Mouse (Mus musculus): ENCODE measurements around the gene Trmt2a. TPM values are rescaled to one million over a fixed set of nuclear protein-coding genes. Genes with fewer than 3 reads are reported as not detected.

Gene Trmt2a
- total and polyA plus RNA-seq, 2 experiments = 14.6 to 19.4 TPM

GRCm38 (mm10) chr16:18227897-18228422 is 20.5 kb upstream of the Trmt2a start:
- Histone ChIP-seq H3K4me1 (ENCODE audit: control insufficient read depth, insufficient read depth, low read length) (no peaks in the 10 kb centered on the region), H3K36me3 (ENCODE audit: control insufficient read depth, insufficient read depth, low read length) (no peaks in the 10 kb centered on the region), H3K4me3 (ENCODE audit: insufficient read depth, low read depth, low read length) (no peak overlapping the region), H3K27ac (replicated peaks; ENCODE audit: insufficient read depth, low read depth, low read length) (no peak overlapping the region), H3K9ac (ENCODE audit: low read depth, low read length) (no peak overlapping the region), H3K79me2 (ENCODE audit: control insufficient read depth, insufficient read depth, low read length) (no peaks in the 10 kb centered on the region), H3K27me3 (ENCODE audit: control insufficient read depth, insufficient read depth, low read length) (no peaks in the 10 kb centered on the region)
- no peak for DNase-seq (ENCODE audit: extremely low read depth, low read depth, low spot score)
- no peak for TF ChIP-seq POLR2A (IDR thresholded peaks at IDR 0.05; ENCODE audit: extremely low read depth, insufficient read depth, low read length)
- no peak for TF ChIP-seq CTCF (IDR thresholded peaks at IDR 0.05; ENCODE audit: low read depth, low read length)
- 94% methylated on average over 20 of the region's 20 CpGs for WGBS

DNA sequence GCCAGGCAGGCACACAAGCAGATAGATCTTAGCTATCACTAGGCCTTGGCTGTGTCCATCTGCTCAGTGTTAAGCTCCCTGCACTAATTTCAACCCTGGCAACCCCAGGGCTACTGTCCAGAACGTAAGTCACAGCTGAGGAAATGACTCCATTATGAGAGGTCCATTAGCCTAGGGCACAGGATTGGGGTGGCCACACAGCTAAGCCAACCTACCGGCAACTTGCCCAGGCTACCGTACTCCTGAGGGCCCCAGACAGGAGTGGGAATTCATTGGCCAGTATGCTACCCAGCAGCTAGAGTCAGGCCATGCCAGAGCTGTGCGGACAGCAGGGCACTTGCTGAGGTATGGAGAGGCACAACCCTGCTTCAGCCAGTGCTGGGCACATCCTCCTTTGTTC is 19.6 kb upstream of the Trmt2a start:
- Histone ChIP-seq H3K4me3 (ENCODE audit: insufficient read depth, low read depth, low read length) (no peak overlapping the region), H3K27me3 (ENCODE audit: control insufficient read depth, insufficient read depth, low read length) (no peaks in the 10 kb centered on the region), H3K27ac (replicated peaks; ENCODE audit: insufficient read depth, low read depth, low read length) (no peak overlapping the region), H3K79me2 (ENCODE audit: control insufficient read depth, insufficient read depth, low read length) (no peaks in the 10 kb centered on the region), H3K9ac (ENCODE audit: low read depth, low read length) (no peak overlapping the region), H3K36me3 (ENCODE audit: control insufficient read depth, insufficient read depth, low read length) (no peaks in the 10 kb centered on the region), H3K4me1 (ENCODE audit: control insufficient read depth, insufficient read depth, low read length) (0 out of 2 replicates have a peak, but pooled peaks cover 1% of the 10 kb centered on the region)
- DNase-seq (ENCODE audit: extremely low read depth, low read depth, low spot score) = no peak
- WGBS = 94% methylated on average over 4 of the region's 4 CpGs
- no peak for TF ChIP-seq CTCF (IDR thresholded peaks at IDR 0.05; ENCODE audit: low read depth, low read length)
- TF ChIP-seq POLR2A (IDR thresholded peaks at IDR 0.05; ENCODE audit: extremely low read depth, insufficient read depth, low read length) = no peak

DNA sequence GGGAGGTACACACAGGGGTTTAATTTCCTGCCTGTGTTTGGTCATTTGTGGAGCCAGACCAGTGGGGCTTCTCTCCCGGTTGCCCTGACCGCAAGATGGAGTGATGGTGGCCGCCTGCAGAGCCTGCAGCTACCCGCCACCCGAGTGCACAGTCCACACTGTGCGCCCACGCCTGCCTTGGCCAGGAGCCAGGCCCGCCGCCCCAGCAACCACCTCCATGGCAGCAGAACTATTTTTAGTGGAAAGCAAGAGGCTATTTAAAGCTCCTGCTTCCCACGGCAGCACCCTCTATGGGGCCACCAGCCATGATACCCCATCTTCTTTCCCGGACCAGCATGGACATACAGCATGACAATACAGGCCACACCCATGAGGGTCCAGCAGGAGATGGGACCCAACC is 18.9 kb upstream of the Trmt2a start:
- WGBS = 31% methylated on average over 11 of the region's 11 CpGs
- H3K4me3 ChIP-seq (ENCODE audit: insufficient read depth, low read depth, low read length) = no peak overlapping the region

GRCm38 (mm10) chr16:18230617-18231016 is 17.9 kb upstream of the Trmt2a start:
- WGBS = 82% methylated on average over 6 of the region's 6 CpGs
- no peak overlapping the region for H3K4me3 ChIP-seq (ENCODE audit: insufficient read depth, low read depth, low read length)

More for the DNA sequence above, 18.9 kb upstream of the Trmt2a start:
- Histone ChIP-seq H3K27ac (replicated peaks; ENCODE audit: insufficient read depth, low read depth, low read length) (no peak overlapping the region), H3K27me3 (ENCODE audit: control insufficient read depth, insufficient read depth, low read length) (no peaks in the 10 kb centered on the region), H3K4me1 (ENCODE audit: control insufficient read depth, insufficient read depth, low read length) (peaks cover 9% of the 10 kb centered on the region; the same call in 1 of the 2 replicates), H3K9ac (ENCODE audit: low read depth, low read length) (no peak overlapping the region), H3K79me2 (ENCODE audit: control insufficient read depth, insufficient read depth, low read length) (no peaks in the 10 kb centered on the region), H3K36me3 (ENCODE audit: control insufficient read depth, insufficient read depth, low read length) (no peaks in the 10 kb centered on the region)
- DNase-seq (ENCODE audit: extremely low read depth, low read depth, low spot score) = no peak
- no peak for TF ChIP-seq POLR2A (IDR thresholded peaks at IDR 0.05; ENCODE audit: extremely low read depth, insufficient read depth, low read length)
- no peak for TF ChIP-seq CTCF (IDR thresholded peaks at IDR 0.05; ENCODE audit: low read depth, low read length)

GRCm38 (mm10) chr16:18231047-18231446 is 17.4 kb upstream of the Trmt2a start:
- H3K27me3 ChIP-seq (ENCODE audit: control insufficient read depth, insufficient read depth, low read length) = no peaks in the 10 kb centered on the region
- no peak overlapping the region for H3K27ac ChIP-seq (replicated peaks; ENCODE audit: insufficient read depth, low read depth, low read length)
- no peak overlapping the region for H3K4me3 ChIP-seq (ENCODE audit: insufficient read depth, low read depth, low read length)
- no peaks in the 10 kb centered on the region for H3K79me2 ChIP-seq (ENCODE audit: control insufficient read depth, insufficient read depth, low read length)
- no peak overlapping the region for H3K9ac ChIP-seq (ENCODE audit: low read depth, low read length)
- TF ChIP-seq POLR2A (IDR thresholded peaks at IDR 0.05; ENCODE audit: extremely low read depth, insufficient read depth, low read length) = no peak
- TF ChIP-seq CTCF (IDR thresholded peaks at IDR 0.05; ENCODE audit: low read depth, low read length) = no peak
- H3K36me3 ChIP-seq (ENCODE audit: control insufficient read depth, insufficient read depth, low read length) = no peaks in the 10 kb centered on the region
- H3K4me1 ChIP-seq (ENCODE audit: control insufficient read depth, insufficient read depth, low read length) = peaks cover 13% of the 10 kb centered on the region
- WGBS = 83% methylated on average over 3 of the region's 3 CpGs
- DNase-seq (ENCODE audit: extremely low read depth, low read depth, low spot score) = no peak

More at GRCm38 (mm10) chr16:18230617-18231016, 17.9 kb upstream of the Trmt2a start:
- no peaks in the 10 kb centered on the region for H3K79me2 ChIP-seq (ENCODE audit: control insufficient read depth, insufficient read depth, low read length)
- H3K36me3 ChIP-seq (ENCODE audit: control insufficient read depth, insufficient read depth, low read length) = no peaks in the 10 kb centered on the region
- no peak overlapping the region for H3K27ac ChIP-seq (replicated peaks; ENCODE audit: insufficient read depth, low read depth, low read length)
- no peak for DNase-seq (ENCODE audit: extremely low read depth, low read depth, low spot score)
- H3K4me1 ChIP-seq (ENCODE audit: control insufficient read depth, insufficient read depth, low read length) = peaks cover 9% of the 10 kb centered on the region; the same call in 1 of the 2 replicates
- no peaks in the 10 kb centered on the region for H3K27me3 ChIP-seq (ENCODE audit: control insufficient read depth, insufficient read depth, low read length)
- H3K9ac ChIP-seq (ENCODE audit: low read depth, low read length) = no peak overlapping the region
- no peak for TF ChIP-seq CTCF (IDR thresholded peaks at IDR 0.05; ENCODE audit: low read depth, low read length)
- TF ChIP-seq POLR2A (IDR thresholded peaks at IDR 0.05; ENCODE audit: extremely low read depth, insufficient read depth, low read length) = no peak

DNA sequence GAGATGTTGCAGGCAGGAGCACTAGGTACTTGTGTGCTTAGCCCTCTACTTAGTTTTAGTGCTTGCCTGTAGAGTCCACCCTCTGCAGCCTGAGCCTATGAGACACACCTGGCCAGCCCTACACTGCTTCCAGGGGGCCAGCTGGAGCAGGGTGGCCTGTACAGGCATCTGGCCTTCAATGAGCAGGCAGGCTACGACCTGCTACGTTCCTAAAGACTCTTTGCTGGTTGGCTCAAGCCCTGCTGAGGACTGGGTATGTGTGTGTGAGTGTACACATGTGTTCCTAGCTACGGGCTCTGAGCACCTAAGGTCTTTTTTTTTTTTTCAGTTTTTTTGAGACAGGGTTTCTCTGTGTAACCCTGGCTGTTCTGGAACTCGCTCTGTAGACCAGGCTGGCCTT is 17.0 kb upstream of the Trmt2a start:
- peaks cover 17% of the 10 kb centered on the region for H3K4me1 ChIP-seq (ENCODE audit: control insufficient read depth, insufficient read depth, low read length)

More for the DNA sequence above, 17.0 kb upstream of the Trmt2a start:
- Histone ChIP-seq H3K79me2 (ENCODE audit: control insufficient read depth, insufficient read depth, low read length) (no peaks in the 10 kb centered on the region), H3K27me3 (ENCODE audit: control insufficient read depth, insufficient read depth, low read length) (no peaks in the 10 kb centered on the region), H3K27ac (replicated peaks; ENCODE audit: insufficient read depth, low read depth, low read length) (no peak overlapping the region), H3K9ac (ENCODE audit: low read depth, low read length) (no peak overlapping the region), H3K4me3 (ENCODE audit: insufficient read depth, low read depth, low read length) (no peak overlapping the region), H3K36me3 (ENCODE audit: control insufficient read depth, insufficient read depth, low read length) (no peaks in the 10 kb centered on the region)
- no peak for DNase-seq (ENCODE audit: extremely low read depth, low read depth, low spot score)
- no peak for TF ChIP-seq POLR2A (IDR thresholded peaks at IDR 0.05; ENCODE audit: extremely low read depth, insufficient read depth, low read length)
- TF ChIP-seq CTCF (IDR thresholded peaks at IDR 0.05; ENCODE audit: low read depth, low read length) = no peak
- WGBS = 93% methylated on average over 4 of the region's 4 CpGs
